Mouse (Mus musculus) neural tube, embryonic 15.5 days (tissue): ENCODE results near the gene Coq10b. TPM values are rescaled to one million over a fixed set of nuclear protein-coding genes. Genes with fewer than 3 reads are reported as not detected.
A peak's percentile ranks its signal among the peaks of the same experiment; 100 is the strongest.
"Not testable (repeated sequence)": the region's sequence is repeated elsewhere in the genome, so short reads cannot be mapped to it uniquely, and the experiment has no call there.

ENCODE experiments used
- ATAC-seq: fragments of 200-750 bp; cut with Nextera tagmentation; 2 replicates; pipeline ENCODE4 v1.8.0; 2017; ENCODE audit warnings: mild to moderate bottlenecking, moderate TSS enrichment, moderate library complexity; ENCODE audit not compliant: low FRiP score
- H3K27ac ChIP-seq: fragments of 300-500 bp; sonication (generic); replicated peaks from 2 replicates; pipeline ENCODE4 v1.5.1; 2015; ENCODE audit warnings: mild to moderate bottlenecking, inconsistent platforms
- H3K27me3 ChIP-seq: fragments of 300-500 bp; sonication (generic); replicated peaks from 2 replicates; pipeline ENCODE4 v1.6.1; 2015; ENCODE audit warnings: inconsistent platforms
- H3K36me3 ChIP-seq: fragments of 300-500 bp; sonication (generic); 2 replicates; pipeline ENCODE4 v1.6.1; 2015; ENCODE audit warnings: inconsistent platforms
- H3K4me1 ChIP-seq: fragments of 300-500 bp; sonication (generic); 2 replicates; pipeline ENCODE4 v1.6.1; 2015; ENCODE audit warnings: inconsistent platforms
- H3K4me2 ChIP-seq: fragments of 300-500 bp; sonication (generic); 2 replicates; pipeline ENCODE4 v1.6.1; 2015; ENCODE audit warnings: inconsistent platforms, mild to moderate bottlenecking, moderate library complexity
- H3K4me3 ChIP-seq: fragments of 300-500 bp; sonication (generic); replicated peaks from 2 replicates; pipeline ENCODE4 v1.5.1; 2015; ENCODE audit warnings: mild to moderate bottlenecking, inconsistent platforms
- H3K9ac ChIP-seq: fragments of 300-500 bp; sonication (generic); replicated peaks from 2 replicates; pipeline ENCODE4 v1.6.1; 2015; ENCODE audit warnings: mild to moderate bottlenecking, inconsistent platforms
- H3K9me3 ChIP-seq: fragments of 300-500 bp; sonication (generic); replicated peaks from 2 replicates; pipeline ENCODE4 v1.6.1; 2016; ENCODE audit warnings: inconsistent platforms
- WGBS: fragments of 180-500 bp; shearing (Covaris S2); methylation state at CpG from one replicate; pipeline ENCODE4 v1.1.7; 2015; ENCODE audit warnings: mixed read lengths; 5-methylcytosine and 5-hydroxymethylcytosine counted together
- polyA plus RNA-seq: library from polyadenylated mRNA; unstranded; fragments of >200 nt; fragmentation: Nextera tagmentation; extraction: Ambion mirVana; gene quantifications from 2 replicates; pipeline ENCODE4 v1.2.1, GENCODE M21; 2015

Coq10b gene
- polyA plus RNA-seq, 1 experiment from 2014 or later = 28.4 TPM

DNA sequence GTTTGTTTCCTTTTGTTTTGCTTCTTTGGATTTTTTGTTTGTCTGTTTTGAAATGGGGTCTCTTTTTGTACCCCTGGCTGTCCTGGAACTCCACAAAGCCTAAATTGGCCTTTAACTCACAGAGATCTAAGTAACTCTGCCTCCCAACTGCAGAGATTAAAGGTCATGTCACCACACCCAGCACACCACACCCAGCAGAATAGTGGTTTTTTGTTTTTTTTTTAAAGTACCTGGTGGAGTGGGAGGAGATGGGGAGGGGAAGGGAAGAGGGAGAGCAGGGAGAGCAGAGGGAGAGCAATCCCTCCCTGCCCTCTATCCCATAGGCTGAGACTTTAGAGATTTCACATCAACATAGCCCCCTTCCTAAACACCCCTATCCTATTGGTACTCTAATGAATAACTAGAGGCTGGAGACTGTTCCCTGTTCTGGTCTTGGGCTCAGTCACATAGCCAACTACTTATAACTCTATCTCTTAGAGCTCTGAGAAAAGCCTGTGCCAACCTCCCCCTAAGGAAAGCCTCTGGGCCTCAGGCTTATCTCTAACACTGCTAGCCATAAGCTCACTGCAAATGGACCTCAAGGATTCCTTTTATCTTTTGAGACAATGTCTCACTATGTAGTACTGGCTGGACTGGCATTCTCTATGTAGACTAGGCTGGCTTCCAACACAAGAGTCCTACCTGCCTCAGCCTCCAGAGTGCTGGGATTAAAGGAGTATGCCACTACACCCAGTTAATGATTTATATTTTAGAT is 21.4 kb upstream of the Coq10b start:
- H3K36me3 ChIP-seq = no peaks in the 10 kb centered on the region
- H3K9ac ChIP-seq = no peak overlapping the region
- H3K27me3 ChIP-seq = no peaks in the 10 kb centered on the region
- no peak for ATAC-seq
- H3K4me3 ChIP-seq = no peak overlapping the region
- H3K9me3 ChIP-seq = no peaks in the 10 kb centered on the region
- H3K4me1 ChIP-seq = peaks cover 4% of the 10 kb centered on the region; the same call in 1 of the 2 replicates
- no peak overlapping the region for H3K27ac ChIP-seq
- no peak overlapping the region for H3K4me2 ChIP-seq

DNA sequence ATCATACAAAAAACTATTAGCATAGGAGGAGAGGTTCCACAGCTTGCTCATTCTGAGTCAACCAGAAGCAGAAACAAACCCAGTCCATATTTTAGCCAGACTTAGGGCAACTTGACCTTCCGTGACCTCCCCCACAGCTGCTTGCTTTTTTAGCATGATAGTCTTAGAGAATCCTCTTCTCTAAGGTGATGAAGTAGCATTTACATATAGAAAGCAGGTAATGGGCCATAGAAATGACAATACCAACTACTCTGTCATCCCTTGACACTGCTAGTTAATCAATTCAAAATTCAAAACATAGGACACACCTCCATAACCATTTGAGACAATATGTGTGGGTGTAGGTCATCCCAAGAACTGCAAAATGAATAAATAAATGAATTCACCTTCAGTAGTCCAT is 12.6 kb upstream of the Coq10b start:
- no peaks in the 10 kb centered on the region for H3K4me1 ChIP-seq
- H3K27me3 ChIP-seq = no peaks in the 10 kb centered on the region
- H3K36me3 ChIP-seq = no peaks in the 10 kb centered on the region
- no peak for ATAC-seq
- WGBS = 97% methylated on average over 1 of the region's 1 CpGs
- no peak overlapping the region for H3K27ac ChIP-seq
- H3K4me3 ChIP-seq = no peak overlapping the region
- H3K4me2 ChIP-seq = no peak overlapping the region
- H3K9ac ChIP-seq = no peak overlapping the region
- 0 out of 2 replicates have a peak, but pooled peaks cover 3% of the 10 kb centered on the region for H3K9me3 ChIP-seq

DNA sequence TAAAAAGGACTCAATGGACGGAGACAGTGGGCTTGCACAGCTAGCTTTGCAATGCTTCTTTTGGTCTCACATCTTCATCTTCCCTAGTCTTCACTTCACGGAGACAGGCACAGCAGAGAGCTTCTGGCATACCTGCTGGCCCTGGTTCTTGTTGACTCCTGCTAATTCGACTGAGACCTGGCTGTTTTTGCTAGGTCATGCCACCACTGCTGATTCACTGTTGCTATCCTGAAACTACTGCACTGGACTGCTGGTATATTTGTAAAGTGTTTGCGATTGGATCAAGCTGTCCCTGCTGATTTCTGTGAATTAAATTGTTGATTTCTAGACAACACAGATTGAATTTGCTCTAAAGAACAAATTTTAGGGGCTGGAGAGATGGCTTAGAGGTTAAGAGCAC is 10.9 kb upstream of the Coq10b start:
- WGBS = 92% methylated on average over 4 of the region's 4 CpGs

DNA sequence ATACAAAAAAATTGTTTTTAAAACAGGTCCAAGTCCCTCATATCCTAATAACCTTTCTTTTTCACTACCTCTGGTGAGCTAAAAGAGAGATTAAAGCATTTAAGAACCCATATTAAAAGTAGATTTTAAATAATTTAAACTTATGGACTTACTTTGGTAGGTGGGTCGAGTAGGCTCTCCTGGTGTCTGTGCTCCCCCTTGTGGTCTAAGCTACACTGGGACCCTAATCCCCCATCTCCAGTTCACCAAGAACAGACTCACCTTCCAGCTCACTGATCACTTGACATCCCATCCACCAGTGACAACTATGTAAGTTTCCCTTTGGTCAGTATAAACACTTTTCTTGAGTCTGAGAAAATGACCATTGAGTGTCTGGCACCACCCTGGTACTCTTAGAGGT is 10.3 kb upstream of the Coq10b start:
- Histone ChIP-seq H3K36me3 (no peaks in the 10 kb centered on the region), H3K9me3 (0 out of 2 replicates have a peak, but pooled peaks cover 3% of the 10 kb centered on the region), H3K27me3 (no peaks in the 10 kb centered on the region), H3K4me2 (no peak overlapping the region), H3K4me3 (no peak overlapping the region), H3K27ac (no peak overlapping the region), H3K9ac (no peak overlapping the region), H3K4me1 (no peaks in the 10 kb centered on the region)
- WGBS = 54% methylated on average over 1 of the region's 1 CpGs
- no peak for ATAC-seq

More for the DNA sequence above, 10.9 kb upstream of the Coq10b start:
- H3K27ac ChIP-seq = no peak overlapping the region
- H3K4me2 ChIP-seq = no peak overlapping the region
- 0 out of 2 replicates have a peak, but pooled peaks cover 3% of the 10 kb centered on the region for H3K9me3 ChIP-seq
- no peak for ATAC-seq
- H3K4me1 ChIP-seq = no peaks in the 10 kb centered on the region
- H3K9ac ChIP-seq = no peak overlapping the region
- no peak overlapping the region for H3K4me3 ChIP-seq
- H3K27me3 ChIP-seq = no peaks in the 10 kb centered on the region
- H3K36me3 ChIP-seq = no peaks in the 10 kb centered on the region

DNA sequence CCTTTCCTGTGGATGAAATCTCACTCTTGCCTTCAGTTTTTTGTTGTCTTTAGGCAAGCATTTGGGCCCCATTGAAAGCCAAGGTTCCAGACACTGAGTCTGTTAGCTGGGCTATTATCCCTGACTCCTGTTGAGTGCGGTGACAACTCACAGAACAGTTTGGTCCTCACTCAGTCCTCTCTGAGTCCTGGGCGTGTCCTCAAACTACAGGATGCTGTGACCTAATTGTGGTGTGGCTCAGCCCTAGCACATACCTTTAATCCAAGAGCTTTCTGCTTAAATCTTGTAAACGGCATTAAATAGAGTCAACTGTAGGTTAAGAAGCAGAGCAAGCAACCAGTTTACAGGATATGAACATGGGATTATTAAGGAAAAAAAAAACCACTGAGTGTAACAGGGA is 9.4 kb upstream of the Coq10b start:
- ATAC-seq = no peak
- Histone ChIP-seq H3K36me3 (no peaks in the 10 kb centered on the region), H3K9ac (no peak overlapping the region), H3K4me3 (no peak overlapping the region), H3K27me3 (no peaks in the 10 kb centered on the region), H3K9me3 (0 out of 2 replicates have a peak, but pooled peaks cover 3% of the 10 kb centered on the region), H3K4me2 (no peak overlapping the region), H3K4me1 (no peaks in the 10 kb centered on the region), H3K27ac (no peak overlapping the region)
- WGBS = 89% methylated on average over 3 of the region's 3 CpGs

DNA sequence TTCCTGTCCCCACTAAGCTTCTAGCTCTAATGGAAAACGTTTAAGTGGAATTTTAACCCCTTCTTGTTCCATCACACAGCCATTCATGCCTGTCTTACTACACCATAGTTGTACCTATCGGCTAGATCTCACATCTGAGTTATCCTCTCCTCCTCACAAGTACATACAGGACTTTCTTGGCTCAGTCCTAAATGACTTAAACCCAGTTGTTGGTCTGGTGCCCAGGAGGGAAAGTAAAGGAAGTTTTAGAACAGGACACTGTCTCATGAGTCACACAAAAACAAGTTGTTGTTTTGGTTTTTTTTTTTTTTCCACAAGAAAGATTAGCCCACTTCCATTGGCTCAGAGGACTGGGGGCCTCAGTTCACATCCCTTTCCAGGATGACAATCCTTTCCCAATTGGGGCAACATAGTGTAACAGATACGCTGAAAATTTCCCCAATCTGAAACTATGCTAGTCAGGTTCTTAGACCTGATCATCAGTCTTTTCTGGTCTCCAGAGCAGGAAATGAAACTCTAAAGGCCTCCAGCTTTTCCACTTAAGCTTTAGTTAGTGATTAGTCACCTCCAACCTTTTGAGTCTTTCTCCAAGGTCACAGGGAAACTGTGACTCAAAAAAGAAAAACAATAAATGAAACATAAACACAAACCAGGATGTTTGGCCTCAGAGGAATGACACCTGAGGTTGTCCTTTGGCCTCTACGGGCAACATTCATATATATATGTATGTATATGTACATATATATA is 3.6 kb upstream of the Coq10b start:
- 67% methylated on average over 4 of the region's 4 CpGs for WGBS
- Histone ChIP-seq H3K4me1 (peaks cover 12% of the 10 kb centered on the region), H3K9ac (no peak overlapping the region), H3K4me2 (no peak overlapping the region), H3K27me3 (no peaks in the 10 kb centered on the region), H3K4me3 (no peak overlapping the region), H3K36me3 (no peaks in the 10 kb centered on the region), H3K9me3 (no peaks in the 10 kb centered on the region), H3K27ac (no peak overlapping the region)
- no peak for ATAC-seq

DNA sequence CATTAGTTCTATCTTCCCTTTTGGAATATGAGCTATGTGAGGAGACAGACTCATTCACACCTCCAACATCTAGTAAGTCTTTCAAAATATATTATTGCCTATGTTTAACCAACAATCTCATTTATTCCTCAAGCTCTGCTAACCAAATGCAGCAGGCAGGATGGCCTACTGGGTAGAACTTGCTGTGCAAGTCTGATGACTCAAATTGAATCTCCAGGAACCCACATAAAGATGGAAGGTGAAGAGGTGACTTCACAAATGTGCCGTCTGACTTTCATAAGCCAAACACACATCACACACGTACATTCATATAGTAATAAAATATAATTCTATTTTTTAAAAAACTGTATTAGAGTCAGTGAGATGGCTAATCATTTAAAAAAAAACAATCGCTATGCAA is 899 bp upstream of the Coq10b start:
- Histone ChIP-seq H3K27me3 (no peaks in the 10 kb centered on the region), H3K9ac (peak overlapping the region; percentile 58; the same call in 1 of the 2 replicates), H3K27ac (no peak overlapping the region), H3K4me3 (0 out of 2 replicates have a peak overlapping the region, but pooled peaks have one; percentile 86), H3K36me3 (no peaks in the 10 kb centered on the region), H3K4me2 (peak overlapping the region; percentile 80), H3K9me3 (no peaks in the 10 kb centered on the region), H3K4me1 (peaks cover 14% of the 10 kb centered on the region)
- 73% methylated on average over 3 of the region's 3 CpGs for WGBS
- ATAC-seq = no peak

DNA sequence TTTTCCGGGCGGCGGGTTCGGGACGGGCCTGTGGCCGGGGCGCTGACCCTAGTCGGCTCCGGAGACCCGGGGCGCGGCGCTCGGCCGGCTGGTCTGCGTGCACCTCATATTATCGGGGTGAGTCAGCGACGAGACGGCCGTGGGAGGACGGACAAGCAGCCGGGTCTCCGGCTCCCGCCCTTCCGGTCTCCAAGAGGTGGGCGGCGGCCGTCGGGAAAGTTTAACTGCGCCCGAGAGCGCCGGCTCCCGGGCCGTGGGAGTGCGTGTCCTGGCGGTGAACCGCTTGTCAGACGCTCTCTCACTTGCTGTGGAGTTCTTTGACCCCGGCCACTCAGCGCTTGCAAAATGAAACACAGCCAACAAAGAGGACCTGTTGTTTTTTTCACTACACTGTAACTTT is 435 bp downstream of the Coq10b start:
- Histone ChIP-seq H3K9ac (peak overlapping the region; percentile 70), H3K4me3 (peak overlapping the region; percentile 86), H3K27me3 (no peaks in the 10 kb centered on the region), H3K36me3 (no peaks in the 10 kb centered on the region), H3K4me2 (peak overlapping the region; percentile 80), H3K27ac (peak overlapping the region; percentile 86), H3K4me1 (peaks cover 14% of the 10 kb centered on the region), H3K9me3 (no peaks in the 10 kb centered on the region)
- peak; percentile 56; the same call in 1 of the 2 replicates for ATAC-seq
- under 1% methylated on average over 39 of the region's 42 CpGs for WGBS

DNA sequence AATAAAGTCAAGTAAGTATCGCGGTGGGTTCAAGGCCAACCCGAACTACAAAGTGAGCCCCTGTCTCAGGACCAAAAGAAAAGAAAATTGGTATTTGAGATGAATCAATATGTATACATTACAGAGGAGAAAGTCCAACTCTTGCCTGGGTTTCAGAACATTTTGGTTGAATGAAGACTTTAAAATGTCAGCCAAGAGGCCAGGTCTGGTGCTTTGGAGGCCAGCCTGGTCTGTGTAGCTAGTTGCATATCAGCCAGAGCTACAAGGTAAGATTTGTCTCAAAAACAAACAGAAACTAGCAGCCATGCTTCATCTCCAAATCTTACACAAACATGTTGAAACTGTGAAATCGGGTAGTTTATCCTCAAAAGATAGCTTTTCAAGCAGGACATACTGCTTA is 1.0 kb downstream of the Coq10b start:
- 0 out of 2 replicates have a peak overlapping the region, but pooled peaks have one; percentile 70 for H3K9ac ChIP-seq

DNA sequence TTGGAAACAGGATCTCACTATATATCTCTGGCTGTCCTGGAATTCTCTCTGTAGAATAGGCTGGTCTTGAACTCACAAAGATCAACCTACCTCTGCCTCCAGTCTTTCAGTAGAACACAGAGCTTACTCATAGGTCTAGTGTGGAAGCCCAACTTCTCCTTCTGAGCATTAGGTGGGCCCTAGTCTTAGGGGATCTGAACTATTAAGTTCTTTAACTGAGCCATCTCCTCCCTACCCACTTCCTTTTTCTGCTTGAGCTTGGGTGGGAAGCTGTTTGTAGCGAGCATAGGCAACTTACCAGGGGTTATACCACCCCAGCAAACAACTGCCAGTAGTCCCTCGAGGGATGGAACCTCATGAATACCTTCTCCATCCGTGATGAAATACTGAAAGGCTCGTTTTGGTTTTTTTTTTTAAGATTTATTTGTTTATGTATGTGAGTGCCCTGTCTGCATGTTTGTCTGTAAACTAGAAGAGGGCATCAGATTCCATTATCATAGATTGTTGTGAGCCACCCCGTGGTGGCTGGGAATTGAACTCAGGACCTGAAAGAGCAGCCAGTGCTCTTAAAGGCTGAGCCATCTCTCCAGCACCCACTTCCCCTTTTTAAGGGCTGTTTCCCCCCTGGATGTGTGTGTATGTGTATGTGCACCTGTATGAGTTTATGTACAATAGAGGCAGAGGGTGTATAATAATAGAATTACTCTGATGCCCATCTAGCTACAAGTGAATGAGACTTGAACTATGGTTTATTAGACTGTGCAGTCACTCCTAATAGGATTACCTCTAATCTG is 2.9 kb downstream of the Coq10b start:
- Histone ChIP-seq H3K4me3 (no peak overlapping the region), H3K9ac (no peak overlapping the region), H3K4me2 (no peak overlapping the region), H3K36me3 (no peaks in the 10 kb centered on the region), H3K27ac (no peak overlapping the region), H3K4me1 (peaks cover 14% of the 10 kb centered on the region), H3K9me3 (no peaks in the 10 kb centered on the region), H3K27me3 (no peaks in the 10 kb centered on the region)
- no peak for ATAC-seq
- WGBS = 92% methylated on average over 5 of the region's 5 CpGs

More for the DNA sequence above, 1.0 kb downstream of the Coq10b start:
- Histone ChIP-seq H3K36me3 (no peaks in the 10 kb centered on the region), H3K4me2 (peak overlapping the region; percentile 80), H3K4me1 (peaks cover 14% of the 10 kb centered on the region), H3K4me3 (peak overlapping the region; percentile 86), H3K9me3 (no peaks in the 10 kb centered on the region), H3K27ac (no peak overlapping the region), H3K27me3 (no peaks in the 10 kb centered on the region)
- ATAC-seq = no peak
- WGBS = 80% methylated on average over 4 of the region's 4 CpGs

DNA sequence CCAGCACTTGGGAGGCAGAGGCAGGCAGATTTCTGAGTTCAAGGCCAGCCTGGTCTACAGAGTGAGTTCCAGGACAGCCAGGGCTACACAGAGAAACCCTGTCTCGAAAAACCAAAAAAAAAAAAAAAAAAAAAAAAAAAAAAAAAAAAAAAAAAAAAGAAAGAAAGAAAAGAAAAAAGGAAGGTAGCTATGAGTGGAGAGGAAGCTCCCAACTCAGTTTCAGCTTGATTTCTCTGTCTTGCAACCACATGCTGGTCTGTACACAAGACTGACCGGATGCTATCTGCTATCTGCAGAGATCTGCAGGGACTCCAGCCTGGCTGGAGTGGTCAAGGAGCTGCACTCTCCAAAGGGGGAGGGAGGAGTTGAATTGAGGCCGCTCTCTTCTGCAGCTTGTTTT is 5.8 kb downstream of the Coq10b start:
- H3K4me1 ChIP-seq, H3K27ac ChIP-seq, ATAC-seq, H3K27me3 ChIP-seq, H3K4me3 ChIP-seq, H3K9ac ChIP-seq, H3K4me2 ChIP-seq, H3K9me3 ChIP-seq: not testable (repeated sequence)
- H3K36me3 ChIP-seq = peaks cover 11% of the 10 kb centered on the region; the same call in 1 of the 2 replicates
- WGBS = 86% methylated on average over 2 of the region's 3 CpGs
